Mouse (Mus musculus): ENCODE data around the gene Gm43552. TPM values are rescaled to one million over a fixed set of nuclear protein-coding genes. Genes with fewer than 3 reads are reported as not detected.

The Gm43552 gene
- not detected for polyA plus RNA-seq (2014; fragmentation: Illumina TruSeq; extraction: RNeasy Lipid Tissue Mini Kit (QIAGEN cat#74804); ENCODE audit: insufficient read depth, low read depth, low replicate concordance)

GRCm38 (mm10) chr5:65492716-65493531 lies at the start of gene Gm43552:
Gene Gm43552 (minus strand): TSS chr5:65492833.

DNA sequence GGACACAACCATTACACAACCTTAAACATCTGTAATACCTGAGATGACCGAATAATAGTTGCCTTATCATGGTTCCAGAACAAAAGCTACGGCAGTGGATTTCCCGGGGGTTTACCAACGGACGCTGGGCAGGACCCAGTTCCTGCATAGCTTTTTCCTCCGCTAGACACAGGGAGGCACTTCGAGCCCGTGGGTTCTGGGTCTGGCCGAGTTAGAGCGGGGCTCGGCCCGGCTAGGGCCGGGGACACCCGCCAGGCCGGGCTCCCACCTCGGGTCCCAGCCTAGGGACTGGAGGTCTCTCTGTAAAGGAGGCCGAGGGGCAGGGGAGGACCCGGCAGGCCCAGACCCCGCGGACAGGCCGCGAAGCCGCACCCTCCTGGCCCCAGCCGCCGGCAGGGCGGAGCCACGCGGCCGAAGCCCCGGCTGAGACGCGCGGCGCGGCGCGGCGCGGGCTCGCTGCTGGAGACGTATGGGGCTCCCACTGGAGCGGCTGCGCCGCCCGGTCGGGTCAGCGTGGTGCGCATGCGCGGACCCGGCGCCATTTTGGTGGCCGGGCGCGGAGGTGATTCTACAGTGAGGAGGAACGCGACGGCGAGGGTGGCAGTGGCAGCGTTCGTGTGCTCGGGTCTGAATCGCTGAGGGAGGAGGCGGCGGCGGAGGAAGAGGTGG lies 44.3 kb upstream of the Gm43552 start, which contains the start of the genes Smim14 and Ube2k:
Gene Smim14, minus strand, starts transcription at position 434 of the 669 bp plus-strand sequence.
Gene Ube2k, plus strand, starts transcription at position 483 of the 669 bp plus-strand sequence.

DNA sequence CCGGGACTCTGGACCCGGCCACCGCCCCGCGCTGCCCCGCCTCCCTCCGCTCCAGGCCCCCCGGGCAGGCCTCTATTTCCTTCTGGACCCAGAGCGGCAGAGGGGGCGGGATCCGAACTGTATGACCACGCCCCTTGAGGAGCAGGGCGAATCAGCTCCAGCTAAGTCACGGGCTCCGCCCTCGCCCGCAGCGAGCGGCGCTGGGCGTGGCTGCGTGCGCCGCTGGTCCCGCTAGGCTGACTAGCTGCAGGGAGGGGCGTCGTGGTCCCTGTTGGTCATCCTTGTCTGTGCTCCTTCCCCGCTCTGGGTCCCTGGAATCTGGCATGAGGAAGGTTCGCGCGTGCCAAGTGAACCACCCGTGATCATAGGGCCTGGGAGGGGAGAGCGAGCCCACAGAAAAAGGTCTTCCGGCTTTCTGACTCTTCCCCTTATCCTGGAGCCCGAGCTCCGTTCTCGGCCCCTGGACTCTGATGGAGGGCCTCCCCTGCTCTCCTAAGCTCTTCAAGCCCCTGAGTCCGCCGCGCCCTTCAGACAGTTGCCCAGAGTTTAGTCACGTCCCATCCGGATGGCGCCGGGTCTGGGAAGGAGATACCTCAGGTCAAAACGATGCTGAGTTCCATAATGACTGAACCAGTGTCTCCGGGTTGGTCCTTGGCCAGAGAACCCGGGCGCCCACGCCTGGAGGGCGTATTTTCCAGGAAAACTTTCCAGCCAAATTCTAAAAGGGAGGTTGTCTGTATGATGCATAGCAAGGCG lies 56.6 kb downstream of the Gm43552 start, which contains the start of gene Ugdh:
Gene Ugdh, minus strand, starts transcription at position 144 of the 756 bp plus-strand sequence.

DNA sequence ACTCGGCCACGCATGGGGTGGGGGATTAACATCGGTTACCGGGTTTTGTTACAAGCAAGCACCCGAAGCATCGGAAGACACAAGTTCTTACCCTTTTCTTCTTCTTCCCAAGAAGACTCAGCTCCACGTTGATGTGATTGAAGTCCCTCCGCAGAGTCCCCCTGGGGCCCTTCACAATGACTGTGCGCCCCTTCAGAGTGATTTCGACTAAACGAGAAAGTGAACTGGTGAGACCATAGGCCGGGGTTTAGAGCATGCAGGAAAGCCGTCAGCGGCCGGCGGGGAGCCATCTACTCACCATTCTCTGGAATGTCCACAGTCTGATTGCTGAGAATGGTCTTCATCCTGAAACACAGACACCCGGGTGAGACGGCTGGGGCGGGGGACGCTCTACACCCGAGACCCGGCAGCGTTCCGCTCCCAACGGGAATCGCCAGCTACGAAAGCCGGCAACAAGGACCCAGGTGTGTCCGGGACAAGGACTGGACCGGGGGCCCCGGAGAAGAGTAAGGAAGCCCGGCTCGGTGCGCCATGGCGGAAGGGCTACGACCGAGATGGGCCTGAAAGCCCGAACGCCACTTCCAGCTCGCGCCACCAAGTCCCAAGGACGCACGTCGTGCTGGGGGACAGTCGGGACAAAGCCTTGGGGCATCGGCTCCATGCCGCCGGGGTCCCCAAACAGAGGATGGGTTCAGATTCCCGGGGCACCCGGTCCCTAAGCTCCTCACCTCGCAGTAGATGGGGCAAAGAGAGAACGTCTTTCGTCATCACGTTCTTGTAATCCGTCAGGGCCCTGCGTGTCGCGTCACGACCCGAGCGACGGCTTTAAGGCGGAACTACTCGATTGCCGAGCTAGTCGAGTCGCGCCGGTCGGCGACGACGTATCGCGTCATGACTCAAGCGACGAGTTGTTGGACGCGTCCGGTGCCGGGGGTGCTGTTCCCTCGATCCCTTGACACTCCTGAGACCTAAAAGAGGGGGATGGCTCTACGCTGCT lies 101.7 kb downstream of the Gm43552 start, which contains the start of the genes Rpl9 and Lias:
Gene Rpl9, minus strand, starts transcription at position 797 of the 997 bp plus-strand sequence.
Gene Lias, plus strand, starts transcription at position 850 of the 997 bp plus-strand sequence.

Other genes with a start within 250 kb of the Gm43552 start
- gene Rfc1, start 157.2 kb downstream of the Gm43552 start, polyA plus RNA-seq (2014; fragmentation: Illumina TruSeq; extraction: RNeasy Lipid Tissue Mini Kit (QIAGEN cat#74804); ENCODE audit: insufficient read depth, low read depth, low replicate concordance), result 11.2 TPM
- gene Klb, start 144.5 kb downstream of the Gm43552 start, polyA plus RNA-seq (2014; fragmentation: Illumina TruSeq; extraction: RNeasy Lipid Tissue Mini Kit (QIAGEN cat#74804); ENCODE audit: insufficient read depth, low read depth, low replicate concordance), result 0.54 TPM
- 2,376 TPM for gene Rpl9, start 101.4 kb downstream of the Gm43552 start, polyA plus RNA-seq (2014; fragmentation: Illumina TruSeq; extraction: RNeasy Lipid Tissue Mini Kit (QIAGEN cat#74804); ENCODE audit: insufficient read depth, low read depth, low replicate concordance)
- 19.1 TPM for gene Lias, start 101.3 kb downstream of the Gm43552 start, polyA plus RNA-seq (2014; fragmentation: Illumina TruSeq; extraction: RNeasy Lipid Tissue Mini Kit (QIAGEN cat#74804); ENCODE audit: insufficient read depth, low read depth, low replicate concordance)
- gene Ugdh, start 56.9 kb downstream of the Gm43552 start, polyA plus RNA-seq (2014; fragmentation: Illumina TruSeq; extraction: RNeasy Lipid Tissue Mini Kit (QIAGEN cat#74804); ENCODE audit: insufficient read depth, low read depth, low replicate concordance), result 23.1 TPM
- gene Smim14, start 44.4 kb upstream of the Gm43552 start, polyA plus RNA-seq (2014; fragmentation: Illumina TruSeq; extraction: RNeasy Lipid Tissue Mini Kit (QIAGEN cat#74804); ENCODE audit: insufficient read depth, low read depth, low replicate concordance), result 137 TPM
- 47.8 TPM for gene Ube2k, start 44.4 kb upstream of the Gm43552 start, polyA plus RNA-seq (2014; fragmentation: Illumina TruSeq; extraction: RNeasy Lipid Tissue Mini Kit (QIAGEN cat#74804); ENCODE audit: insufficient read depth, low read depth, low replicate concordance)
- 28.9 TPM for gene Pds5a, start 205.4 kb upstream of the Gm43552 start, polyA plus RNA-seq (2014; fragmentation: Illumina TruSeq; extraction: RNeasy Lipid Tissue Mini Kit (QIAGEN cat#74804); ENCODE audit: insufficient read depth, low read depth, low replicate concordance)